Mouse (Mus musculus) intestine, embryonic 14.5 days (tissue): Measurements from ENCODE around the gene Ntrk3. TPM values are rescaled to one million over a fixed set of nuclear protein-coding genes. Genes with fewer than 3 reads are reported as not detected.

Experiments
- ATAC-seq: fragments of 200-750 bp; cut with Nextera tagmentation; replicated peaks from 2 replicates; pipeline ENCODE4 v1.8.0; 2017; ENCODE audit warnings: low read depth, moderate number of reproducible peaks, moderate TSS enrichment, moderate library complexity; ENCODE audit not compliant: low FRiP score, low TSS enrichment
- DNase-seq: peaks from one replicate; pipeline ENCODE4 v3.0.0-alpha.2; 2018; ENCODE audit warnings: low spot score
- H3K27ac ChIP-seq: fragments of 300-500 bp; sonication (generic); 2 replicates; pipeline ENCODE4 v1.5.1; 2014; ENCODE audit warnings: low read depth, mild to moderate bottlenecking, control low read depth
- H3K27me3 ChIP-seq: fragments of 300-500 bp; sonication (generic); replicated peaks from 2 replicates; pipeline ENCODE4 v1.6.1; 2014; ENCODE audit warnings: low read length, control low read depth; ENCODE audit not compliant: control insufficient read depth, insufficient read depth
- H3K36me3 ChIP-seq: fragments of 300-500 bp; sonication (generic); 2 replicates; pipeline ENCODE4 v1.6.1; 2014; ENCODE audit warnings: low read length, control low read depth; ENCODE audit not compliant: control insufficient read depth, insufficient read depth
- H3K4me1 ChIP-seq: fragments of 300-500 bp; sonication (generic); replicated peaks from 2 replicates; pipeline ENCODE4 v1.6.1; 2014; ENCODE audit warnings: low read length, control low read depth, mixed read lengths; ENCODE audit not compliant: control insufficient read depth, insufficient read depth
- H3K4me2 ChIP-seq: fragments of 300-500 bp; sonication (generic); 2 replicates; pipeline ENCODE4 v1.6.1; 2014; ENCODE audit warnings: low read length
- H3K4me3 ChIP-seq: fragments of 300-500 bp; sonication (generic); 2 replicates; pipeline ENCODE4 v1.5.1; 2014; ENCODE audit warnings: low read depth, low read length, control low read depth, mixed read lengths
- H3K9ac ChIP-seq: fragments of 300-500 bp; sonication (generic); 2 replicates; pipeline ENCODE4 v1.6.1; 2014; ENCODE audit warnings: mild to moderate bottlenecking, low read length
- H3K9me3 ChIP-seq: fragments of 300-500 bp; sonication (generic); 2 replicates; pipeline ENCODE4 v1.6.1; 2016; ENCODE audit warnings: low read length, control low read depth; ENCODE audit not compliant: control insufficient read depth
- WGBS: fragments of 180-500 bp; shearing (Covaris S2); extraction: QIAGEN DNeasy Blood & Tissue Kit; methylation state at CpG from one replicate; pipeline ENCODE4 v1.1.7; 2014; 5-methylcytosine and 5-hydroxymethylcytosine counted together
- polyA plus RNA-seq: library from polyadenylated mRNA; unstranded; fragments of >200 nt; fragmentation: Nextera tagmentation; extraction: Ambion mirVana; gene quantifications from 2 replicates; pipeline ENCODE4 v1.2.1, GENCODE M21; 2014

Gene Ntrk3
- polyA plus RNA-seq, 1 experiment from 2014 or later: 4.5 TPM

DNA sequence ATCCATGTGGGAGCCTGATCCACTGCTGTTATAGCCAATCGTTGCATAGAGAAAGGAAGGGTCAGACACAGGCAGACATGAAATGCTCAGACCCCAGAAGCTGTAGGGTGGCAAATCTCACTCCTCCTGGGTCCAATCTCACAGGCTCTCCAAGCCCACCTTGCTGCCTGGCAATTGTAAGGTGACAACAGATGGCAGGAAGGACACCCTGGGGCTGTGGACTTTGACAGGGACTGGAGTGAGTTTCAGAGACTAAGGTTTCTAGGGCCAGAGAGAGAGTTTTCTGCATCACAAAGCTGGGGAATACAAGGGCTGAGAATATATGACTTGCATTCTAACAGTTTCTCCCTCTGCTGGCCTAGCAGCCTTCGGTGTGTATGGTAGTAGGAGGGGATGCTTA lies 359.5 kb downstream of the Ntrk3 start:
- DNase-seq (no peak), ATAC-seq (no peak)
- no peak overlapping the region for H3K4me3 ChIP-seq
- no peaks in the 10 kb centered on the region for H3K9me3 ChIP-seq
- H3K4me1 ChIP-seq: no peaks in the 10 kb centered on the region
- no peak overlapping the region for H3K4me2 ChIP-seq
- WGBS: 82% methylated on average over 2 of the region's 2 CpGs
- H3K9ac ChIP-seq: no peak overlapping the region
- no peak overlapping the region for H3K27ac ChIP-seq
- no peaks in the 10 kb centered on the region for H3K36me3 ChIP-seq
- no peaks in the 10 kb centered on the region for H3K27me3 ChIP-seq

DNA sequence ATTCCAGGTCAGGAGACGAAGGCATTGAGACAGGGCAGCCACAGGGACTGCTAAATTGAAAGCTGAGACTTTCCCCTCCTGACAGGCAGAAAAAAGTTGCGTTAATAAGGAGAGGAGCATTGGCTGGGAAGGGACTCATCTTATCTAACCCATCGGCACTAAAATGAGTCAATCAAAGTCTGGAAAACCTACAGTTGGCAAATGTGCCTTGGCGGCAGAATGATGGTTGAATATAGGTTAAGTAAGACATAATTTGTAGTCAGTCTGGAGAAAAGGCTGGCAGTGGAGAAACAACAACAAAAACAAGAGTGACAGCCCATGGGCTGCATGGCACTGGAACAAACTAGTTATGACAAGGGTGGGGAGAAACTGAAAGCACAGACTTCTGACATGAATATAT lies 360.9 kb downstream of the Ntrk3 start:
- H3K9me3 ChIP-seq: no peaks in the 10 kb centered on the region
- 65% methylated on average over 4 of the region's 4 CpGs for WGBS
- H3K36me3 ChIP-seq: no peaks in the 10 kb centered on the region
- no peaks in the 10 kb centered on the region for H3K27me3 ChIP-seq
- no peak overlapping the region for H3K4me2 ChIP-seq
- ATAC-seq: no peak
- H3K4me1 ChIP-seq: no peaks in the 10 kb centered on the region
- no peak overlapping the region for H3K9ac ChIP-seq
- no peak overlapping the region for H3K27ac ChIP-seq
- no peak overlapping the region for H3K4me3 ChIP-seq
- DNase-seq: no peak

DNA sequence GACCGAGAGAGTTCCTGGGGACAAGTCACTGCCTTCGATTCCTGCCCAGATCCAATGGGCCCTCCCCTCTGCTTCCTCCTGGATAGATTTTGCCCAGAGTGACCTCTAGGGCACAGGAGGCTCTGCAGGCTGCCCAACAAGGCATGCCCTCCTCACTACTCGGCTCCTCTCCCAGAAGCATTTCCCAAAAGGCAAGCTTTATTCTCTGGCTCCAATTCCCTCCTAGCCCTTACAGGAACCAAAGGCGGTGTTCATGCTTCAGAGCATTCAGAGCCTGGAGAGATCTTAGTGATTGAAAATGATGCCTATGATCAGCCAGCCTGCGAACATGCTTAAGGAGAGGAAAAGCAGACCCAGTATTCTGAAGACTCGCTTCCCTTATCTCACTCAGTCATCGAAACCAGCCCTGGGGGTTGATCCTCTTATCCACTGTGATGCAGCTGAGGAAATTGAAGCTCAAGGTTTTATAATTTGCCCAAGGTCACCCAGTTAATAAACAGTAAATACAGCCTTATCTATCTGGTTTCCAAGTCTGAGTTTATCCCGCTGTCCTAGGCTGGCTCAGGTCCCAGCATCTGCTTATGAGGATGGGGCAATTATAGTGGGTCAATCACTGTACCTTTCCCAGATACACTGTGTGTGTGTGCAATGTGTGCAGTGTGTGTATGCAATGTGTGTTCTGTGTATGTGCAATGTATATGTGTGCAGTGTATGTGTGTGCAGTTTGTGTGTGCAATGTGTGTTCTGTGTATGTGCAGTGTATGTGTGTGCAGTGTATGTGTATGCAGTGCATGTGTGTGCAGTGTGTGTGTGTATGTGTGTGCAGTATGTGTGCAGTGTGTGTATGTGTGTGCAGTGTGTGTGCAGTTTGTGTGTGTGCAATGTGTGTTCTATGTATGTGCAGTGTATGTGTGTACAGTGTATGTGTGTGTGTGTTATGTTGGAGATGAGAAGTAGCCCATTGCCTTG lies 376.2 kb downstream of the Ntrk3 start:
- no peaks in the 10 kb centered on the region for H3K36me3 ChIP-seq
- no peak overlapping the region for H3K9ac ChIP-seq
- no peak for ATAC-seq
- 59% methylated on average over 8 of the region's 8 CpGs for WGBS
- no peak overlapping the region for H3K27ac ChIP-seq
- DNase-seq: no peak
- H3K4me1 ChIP-seq: no peaks in the 10 kb centered on the region
- H3K4me3 ChIP-seq: no peak overlapping the region
- no peaks in the 10 kb centered on the region for H3K9me3 ChIP-seq
- no peak overlapping the region for H3K4me2 ChIP-seq
- no peaks in the 10 kb centered on the region for H3K27me3 ChIP-seq

DNA sequence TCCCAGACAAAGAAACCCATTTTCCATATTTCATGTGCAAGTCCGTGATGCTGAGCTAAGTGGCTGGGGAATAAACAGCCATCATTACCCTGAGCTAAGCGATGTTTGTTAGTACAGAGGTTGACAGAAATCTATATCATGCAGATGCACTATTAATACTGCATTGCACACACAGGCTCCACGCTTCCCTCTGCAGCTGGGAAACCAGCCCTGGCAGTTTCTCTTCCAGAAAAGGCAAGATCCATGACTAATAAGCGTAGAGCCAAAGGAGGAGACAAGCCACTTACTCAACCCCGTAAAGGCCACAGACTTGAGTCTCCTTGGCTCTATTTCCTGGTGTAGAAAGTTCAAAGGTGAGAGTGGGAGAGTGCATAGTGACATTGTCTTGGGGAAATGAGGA lies 390.3 kb downstream of the Ntrk3 start:
- H3K9me3 ChIP-seq: 0 out of 2 replicates have a peak, but pooled peaks cover 3% of the 10 kb centered on the region
- H3K27me3 ChIP-seq: no peaks in the 10 kb centered on the region
- no peaks in the 10 kb centered on the region for H3K4me1 ChIP-seq
- WGBS: 56% methylated on average over 5 of the region's 5 CpGs
- no peak overlapping the region for H3K4me2 ChIP-seq
- H3K27ac ChIP-seq: no peak overlapping the region
- no peak for DNase-seq
- ATAC-seq: no peak
- no peak overlapping the region for H3K9ac ChIP-seq
- H3K36me3 ChIP-seq: no peaks in the 10 kb centered on the region
- no peak overlapping the region for H3K4me3 ChIP-seq

DNA sequence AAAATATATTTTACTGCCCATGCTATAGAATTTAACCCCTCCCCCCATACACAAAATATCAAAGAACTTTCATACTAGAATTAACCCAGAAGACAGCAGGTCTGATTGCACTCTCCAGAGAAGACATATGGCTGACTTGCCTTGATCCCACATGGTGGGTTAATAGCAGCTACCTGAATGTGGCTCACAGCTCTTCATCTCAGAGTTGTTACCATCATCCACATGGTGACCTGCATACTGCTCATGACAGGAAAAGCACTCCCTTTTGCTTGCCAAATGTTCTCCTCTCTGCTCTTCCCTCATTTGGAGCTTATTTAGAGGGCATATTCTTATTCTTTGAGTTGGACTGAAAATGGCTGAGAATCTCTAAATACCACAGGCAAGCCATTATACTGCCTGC lies 404.4 kb downstream of the Ntrk3 start:
- no peaks in the 10 kb centered on the region for H3K27me3 ChIP-seq
- no peak overlapping the region for H3K4me2 ChIP-seq
- H3K27ac ChIP-seq: no peak overlapping the region
- no peaks in the 10 kb centered on the region for H3K4me1 ChIP-seq
- no peak overlapping the region for H3K4me3 ChIP-seq
- no peak overlapping the region for H3K9ac ChIP-seq
- H3K9me3 ChIP-seq: no peaks in the 10 kb centered on the region
- DNase-seq (no peak), ATAC-seq (no peak)
- no peaks in the 10 kb centered on the region for H3K36me3 ChIP-seq

DNA sequence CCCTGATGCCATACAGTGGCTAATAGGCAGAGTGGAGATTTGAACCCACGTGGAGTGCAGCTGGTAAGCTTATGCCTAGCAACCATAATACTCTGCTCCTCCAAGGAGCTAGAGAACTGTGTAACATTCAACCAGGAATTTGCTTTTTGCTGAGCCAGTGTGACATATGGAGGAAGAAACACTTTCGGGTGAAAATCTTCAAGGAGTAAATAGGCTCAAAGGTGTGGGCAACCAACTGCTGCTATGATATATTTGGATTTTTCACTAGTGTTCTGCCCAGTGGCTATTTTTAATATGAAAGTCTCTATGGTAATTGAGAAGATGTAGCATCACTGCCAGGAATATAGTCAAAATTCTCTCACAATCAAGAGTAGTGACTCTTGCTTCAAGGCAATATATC lies 409.5 kb downstream of the Ntrk3 start:
- no peaks in the 10 kb centered on the region for H3K9me3 ChIP-seq
- H3K27ac ChIP-seq: no peak overlapping the region
- 85% methylated on average over 2 of the region's 2 CpGs for WGBS
- no peak overlapping the region for H3K4me3 ChIP-seq
- H3K36me3 ChIP-seq: no peaks in the 10 kb centered on the region
- ATAC-seq (no peak), DNase-seq (no peak)
- H3K4me1 ChIP-seq: no peaks in the 10 kb centered on the region
- H3K4me2 ChIP-seq: no peak overlapping the region
- no peak overlapping the region for H3K9ac ChIP-seq
- H3K27me3 ChIP-seq: no peaks in the 10 kb centered on the region

DNA sequence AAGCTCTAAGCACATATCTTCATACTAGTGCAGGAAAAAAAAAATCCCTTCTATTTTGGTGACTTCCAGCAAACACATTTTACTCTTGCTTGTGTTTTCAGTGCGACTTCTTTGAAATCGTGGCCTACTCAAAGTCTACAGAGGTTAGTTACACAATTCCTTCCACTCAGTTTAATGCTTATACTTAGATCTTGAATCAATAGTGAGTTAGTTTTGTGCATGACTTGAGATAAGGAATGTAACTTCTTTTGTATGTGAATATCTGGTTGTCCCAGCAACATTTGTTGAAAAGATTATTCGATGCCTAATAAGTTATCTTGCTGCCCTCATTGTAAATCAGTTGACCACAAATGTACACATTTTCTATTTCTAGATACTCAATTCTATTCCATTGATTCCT lies 411.6 kb downstream of the Ntrk3 start:
- Histone ChIP-seq H3K27ac (no peak overlapping the region), H3K9me3 (no peaks in the 10 kb centered on the region), H3K36me3 (no peaks in the 10 kb centered on the region), H3K27me3 (no peaks in the 10 kb centered on the region), H3K4me1 (no peaks in the 10 kb centered on the region), H3K9ac (no peak overlapping the region), H3K4me2 (no peak overlapping the region), H3K4me3 (no peak overlapping the region)
- WGBS: 85% methylated on average over 3 of the region's 3 CpGs
- no peak for ATAC-seq
- no peak for DNase-seq

DNA sequence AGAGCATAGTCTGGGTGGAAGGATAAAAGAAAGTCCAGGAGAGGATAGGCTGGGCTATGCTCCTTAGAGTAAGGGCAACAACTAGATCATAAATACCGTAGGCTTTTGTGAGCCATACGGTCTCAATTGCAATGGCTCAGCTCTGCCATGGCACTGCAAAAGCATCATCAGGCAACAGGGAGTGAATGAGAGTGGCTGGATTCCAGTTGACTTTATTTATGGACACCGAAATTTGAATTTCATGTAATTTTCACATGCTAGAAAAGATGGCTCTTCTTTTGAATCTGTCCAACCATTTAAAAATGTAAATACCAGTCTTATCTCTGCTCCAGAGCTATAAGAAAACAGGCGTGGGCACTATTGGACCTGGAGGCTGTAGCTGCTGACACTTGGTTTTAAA lies 419.2 kb downstream of the Ntrk3 start:
- ATAC-seq (no peak), DNase-seq (no peak)
- Histone ChIP-seq H3K27me3 (no peaks in the 10 kb centered on the region), H3K27ac (no peak overlapping the region), H3K4me1 (no peaks in the 10 kb centered on the region), H3K9ac (no peak overlapping the region), H3K9me3 (no peaks in the 10 kb centered on the region), H3K4me2 (no peak overlapping the region), H3K36me3 (no peaks in the 10 kb centered on the region), H3K4me3 (no peak overlapping the region)
- WGBS: 80% methylated on average over 4 of the region's 4 CpGs

DNA sequence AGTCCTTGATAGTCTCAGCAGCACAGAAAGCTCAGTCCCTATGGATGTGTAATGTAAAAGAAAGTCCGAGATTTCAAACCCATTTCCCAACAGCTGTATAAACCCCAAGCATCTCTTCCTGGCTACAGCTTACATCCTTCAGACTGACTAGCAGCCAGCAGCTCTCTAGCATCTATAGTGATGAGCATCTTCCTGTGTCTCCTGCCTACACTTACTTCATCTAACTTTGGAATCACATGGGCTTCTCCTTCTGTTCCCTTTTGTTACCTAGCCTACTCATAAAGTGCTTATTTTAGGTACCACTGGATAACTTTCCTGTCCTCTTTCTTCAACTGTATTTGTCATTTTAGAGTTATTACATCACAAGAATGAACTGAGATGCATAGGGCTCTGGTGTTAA lies 432.0 kb downstream of the Ntrk3 start:
- Histone ChIP-seq H3K36me3 (no peaks in the 10 kb centered on the region), H3K4me2 (no peak overlapping the region), H3K27me3 (no peaks in the 10 kb centered on the region), H3K27ac (no peak overlapping the region), H3K4me3 (no peak overlapping the region), H3K9me3 (no peaks in the 10 kb centered on the region), H3K9ac (no peak overlapping the region), H3K4me1 (no peaks in the 10 kb centered on the region)
- DNase-seq: no peak
- WGBS: 75% methylated on average over 1 of the region's 1 CpGs
- no peak for ATAC-seq
